Mouse (Mus musculus) ES-E14 (cell line): ENCODE data around the gene Tatdn2. TPM values are rescaled to one million over a fixed set of nuclear protein-coding genes. Genes with fewer than 3 reads are reported as not detected.

Experiments
- DNase-seq: peaks from one replicate; pipeline ENCODE4 v3.0.0-alpha.2; 2013; ENCODE audit warnings: low read depth, low spot score
- H3K27ac ChIP-seq: 2 replicates; pipeline ENCODE4 v1.5.1; 2012; ENCODE audit warnings: low read depth, mild to moderate bottlenecking, low read length, moderate library complexity, mixed read lengths; ENCODE audit not compliant: poor library complexity, insufficient read depth, severe bottlenecking
- H3K36me3 ChIP-seq: 2 replicates; pipeline ENCODE4 v1.6.1; 2012; ENCODE audit warnings: mild to moderate bottlenecking, low read length, moderate library complexity, mixed read lengths; ENCODE audit not compliant: control insufficient read depth, poor library complexity, insufficient read depth, severe bottlenecking
- H3K4me1 ChIP-seq, 2 experiments: fragments of 150-350 bp in 1 of 2; sonication (generic) in 1 of 2; 2 replicates each; pipeline ENCODE4 v1.6.1; 2012; ENCODE audit warnings: low read length in 2 of 2, mild to moderate bottlenecking in 1 of 2, mixed read lengths in 1 of 2; ENCODE audit not compliant: control insufficient read depth in 2 of 2, insufficient read depth in 2 of 2, poor library complexity in 1 of 2
- H3K4me3 ChIP-seq, 2 experiments: fragments of 150-350 bp in 1 of 2; sonication (generic) in 1 of 2; 2 replicates each; pipeline ENCODE4 v1.5.1; 2012; ENCODE audit warnings: low read length in 2 of 2, low read depth in 1 of 2, mild to moderate bottlenecking in 1 of 2, mixed read lengths in 1 of 2; ENCODE audit not compliant: insufficient read depth in 1 of 2, poor library complexity in 1 of 2, severe bottlenecking in 1 of 2
- H3K9ac ChIP-seq: 2 replicates; pipeline ENCODE4 v1.6.1; 2012; ENCODE audit warnings: low read depth, mild to moderate bottlenecking, low read length, mixed read lengths; ENCODE audit not compliant: poor library complexity, insufficient read depth, severe bottlenecking
- H3K9me3 ChIP-seq: fragments of 150-350 bp; sonication (generic); 2 replicates; pipeline ENCODE4 v1.6.1; 2012; ENCODE audit warnings: low read depth, mild to moderate bottlenecking, low read length; ENCODE audit not compliant: control insufficient read depth, insufficient read depth
- CHD2 ChIP-seq: IDR thresholded peaks from 2 replicates; pipeline ENCODE4 v1.6.1; 2014; ENCODE audit warnings: mild to moderate bottlenecking, low read depth, low read length, inconsistent platforms
- HCFC1 ChIP-seq: IDR thresholded peaks from 2 replicates; pipeline ENCODE4 v1.6.1; 2012; ENCODE audit warnings: low read length, inconsistent platforms, borderline replicate concordance; ENCODE audit not compliant: insufficient read depth
- MAFK ChIP-seq: IDR thresholded peaks from 2 replicates; pipeline ENCODE4 v1.6.1; 2014; ENCODE audit warnings: mild to moderate bottlenecking, low read depth, low read length, inconsistent platforms; ENCODE audit not compliant: insufficient read depth
- ZC3H11A ChIP-seq: IDR thresholded peaks from 2 replicates; pipeline ENCODE4 v1.6.1; 2012; ENCODE audit warnings: low read depth, mild to moderate bottlenecking, inconsistent platforms, low read length, borderline replicate concordance
- ZNF384 ChIP-seq: IDR thresholded peaks from 2 replicates; pipeline ENCODE4 v1.6.1; 2012; ENCODE audit warnings: low read depth, low read length, inconsistent platforms
- in situ Hi-C, 2 experiments: fragments of 600-800 bp; cut with MboI; formaldehyde crosslinking; loops; one replicate each; pipeline ENCODE4 v1.15.1; 2025; ENCODE audit warnings: low sequenced_read_pairs in 2 of 2, inconsistent platforms in 1 of 2; ENCODE audit not compliant: unreplicated experiment in 2 of 2
- total RNA-seq: library from RNA; depleted of rRNA; stranded (reverse); fragments of 300-350 nt; gene quantifications from 2 replicates; pipeline ENCODE4 v1.2.3, GENCODE M21; 2012

Tatdn2 gene
- total RNA-seq, 1 experiment, result 70.6 TPM

GRCm38 (mm10) chr6:113741425-113741824, 44.6 kb downstream of the Tatdn2 start:
- no peak for TF ChIP-seq ZNF384
- TF ChIP-seq ZC3H11A, result no peak
- no peak for TF ChIP-seq MAFK
- no peak for TF ChIP-seq CHD2
- H3K4me1 ChIP-seq, result peaks cover 0 to 3% of the 10 kb centered on the region in 2 experiments; a peak in 1 of 4 replicates
- H3K36me3 ChIP-seq, result peaks cover 2% of the 10 kb centered on the region
- H3K9ac ChIP-seq, result no peak overlapping the region
- H3K4me3 ChIP-seq, result no peak overlapping the region
- DNase-seq, result no peak
- H3K27ac ChIP-seq, result no peak overlapping the region
- in situ Hi-C loops, result no loop called here
- H3K9me3 ChIP-seq, result no peaks in the 10 kb centered on the region

GRCm38 (mm10) chr6:113742321-113742720, 45.5 kb downstream of the Tatdn2 start:
- in situ Hi-C loops, result no loop called here
- Histone ChIP-seq H3K4me1 (peaks cover 0 to 3% of the 10 kb centered on the region in 2 experiments; a peak in 1 of 4 replicates), H3K4me3 (no peak overlapping the region), H3K9ac (no peak overlapping the region), H3K36me3 (no peaks in the 10 kb centered on the region; the same call in 1 of the 2 replicates), H3K9me3 (no peaks in the 10 kb centered on the region), H3K27ac (no peak overlapping the region)
- TF ChIP-seq ZNF384 (no peak), CHD2 (no peak), ZC3H11A (no peak), HCFC1 (no peak), MAFK (no peak)
- no peak for DNase-seq

DNA sequence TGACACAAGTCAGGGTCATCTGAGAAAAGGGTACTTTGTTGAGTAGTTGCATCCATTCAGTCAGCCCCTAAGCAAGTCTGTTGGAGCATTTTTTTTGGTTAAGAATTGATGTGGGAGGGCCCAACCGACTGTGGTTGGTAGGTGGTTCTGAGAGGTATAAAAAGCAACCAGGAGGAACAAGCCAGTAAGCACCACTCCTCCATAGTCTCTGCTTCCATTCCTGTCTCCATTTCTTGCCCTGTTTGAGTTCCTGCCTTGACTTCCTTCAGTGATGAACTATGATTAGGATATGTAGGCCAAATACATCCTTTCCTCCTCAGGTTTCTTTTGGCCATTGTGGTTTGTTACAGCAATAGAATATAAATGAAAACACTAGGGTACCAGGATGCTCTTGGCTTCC, 46.3 kb downstream of the Tatdn2 start:
- Histone ChIP-seq H3K4me1 (peaks cover 0 to 3% of the 10 kb centered on the region in 2 experiments; a peak in 1 of 4 replicates), H3K36me3 (no peaks in the 10 kb centered on the region), H3K9ac (no peak overlapping the region), H3K4me3 (no peak overlapping the region), H3K27ac (no peak overlapping the region), H3K9me3 (no peaks in the 10 kb centered on the region)
- in situ Hi-C loops, result no loop called here
- DNase-seq, result no peak
- no peak for TF ChIP-seq ZC3H11A
- TF ChIP-seq HCFC1, result no peak
- no peak for TF ChIP-seq CHD2
- no peak for TF ChIP-seq ZNF384
- TF ChIP-seq MAFK, result no peak

DNA sequence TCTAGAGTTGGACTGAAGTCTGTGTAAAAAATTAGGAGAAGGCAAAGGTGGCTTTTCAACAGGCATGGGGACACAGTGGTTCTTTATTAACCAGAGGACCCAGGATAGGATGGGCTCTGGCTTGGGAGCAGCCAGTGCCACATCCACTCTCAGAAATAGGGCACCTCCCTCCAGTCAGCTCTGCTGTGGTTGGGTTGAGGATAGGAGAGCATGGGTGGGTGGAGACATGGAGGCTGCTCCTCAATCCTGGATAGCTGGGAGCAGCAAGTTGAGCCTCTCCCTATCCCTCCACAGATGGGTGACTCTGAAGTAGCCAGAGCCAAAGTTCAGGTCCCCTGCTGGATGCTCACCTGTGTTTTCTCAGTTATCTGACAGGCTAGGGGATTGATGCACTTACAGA, 48.3 kb downstream of the Tatdn2 start:
- TF ChIP-seq MAFK (no peak), ZNF384 (no peak), CHD2 (no peak), ZC3H11A (no peak), HCFC1 (no peak)
- no peak overlapping the region for H3K27ac ChIP-seq
- no peak overlapping the region for H3K9ac ChIP-seq
- in situ Hi-C loops, result no loop called here
- no peak overlapping the region for H3K4me3 ChIP-seq
- no peaks in the 10 kb centered on the region for H3K9me3 ChIP-seq
- H3K4me1 ChIP-seq, result peaks cover 0 to 9% of the 10 kb centered on the region in 2 experiments; a peak in 2 of 4 replicates
- DNase-seq, result no peak
- no peaks in the 10 kb centered on the region for H3K36me3 ChIP-seq

GRCm38 (mm10) chr6:113747284-113747683, 50.4 kb downstream of the Tatdn2 start:
- Histone ChIP-seq H3K9me3 (no peaks in the 10 kb centered on the region), H3K27ac (no peak overlapping the region), H3K4me1 (peaks cover 0 to 9% of the 10 kb centered on the region in 2 experiments; a peak in 2 of 4 replicates), H3K36me3 (no peaks in the 10 kb centered on the region), H3K9ac (no peak overlapping the region), H3K4me3 (no peak overlapping the region)
- in situ Hi-C loops, result no loop called here
- TF ChIP-seq ZC3H11A (no peak), ZNF384 (no peak), HCFC1 (no peak), CHD2 (no peak), MAFK (no peak)
- DNase-seq, result no peak
